Mouse (Mus musculus) mouse trophoblast stem cell (cell line): ENCODE measurements around the gene Gm21992.

ENCODE experiments used
- in situ Hi-C, 2 experiments: fragments of 300-500 bp; cut with MseI, MboI; formaldehyde crosslinking; loops; 2 replicates in 1 of 2; 3 replicates in 1 of 2; pipeline ENCODE4 v1.15.1; 2025

Gene Gm21992

DNA sequence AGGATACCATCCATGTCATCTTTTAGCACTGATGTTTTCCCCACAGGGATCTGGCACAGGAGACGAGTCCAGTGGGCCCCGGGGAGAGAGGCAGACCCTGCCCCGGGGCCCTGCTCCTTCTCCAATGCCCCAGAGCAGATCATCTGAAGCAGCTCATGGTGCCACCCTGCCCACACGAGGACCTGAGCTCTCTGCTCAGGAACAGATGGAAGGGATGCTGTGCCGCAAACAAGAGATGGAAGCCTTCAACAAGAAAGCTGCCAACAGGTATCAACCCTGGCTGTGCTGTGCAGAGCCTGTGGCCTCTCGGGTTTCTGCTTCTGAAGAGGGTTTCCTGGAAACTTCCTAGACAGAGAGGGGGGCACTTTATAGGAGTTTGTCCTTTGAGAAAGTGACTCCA, 61.4 kb downstream of the Gm21992 start:
- in situ Hi-C loops = no loop called here

DNA sequence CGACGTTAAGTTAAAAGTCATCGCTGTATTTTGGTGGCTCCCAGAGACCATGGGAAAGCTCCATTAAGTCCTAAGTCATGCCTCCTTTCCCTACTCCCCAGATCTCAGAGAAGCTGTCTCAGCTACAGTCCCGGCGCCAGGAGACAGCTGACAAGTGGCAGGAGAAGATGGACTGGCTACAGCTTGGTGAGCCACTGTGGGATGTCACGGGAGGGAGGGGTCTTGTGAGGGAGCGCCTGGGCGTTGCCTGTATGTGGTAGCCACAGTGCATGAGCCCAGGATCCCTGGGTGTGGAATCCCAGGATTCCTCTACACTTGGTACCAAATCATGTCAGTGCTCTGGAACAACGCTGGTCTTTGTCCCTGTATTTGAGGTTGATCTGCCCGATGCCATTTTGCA, 62.9 kb downstream of the Gm21992 start:
- in situ Hi-C loops = no loop called here

DNA sequence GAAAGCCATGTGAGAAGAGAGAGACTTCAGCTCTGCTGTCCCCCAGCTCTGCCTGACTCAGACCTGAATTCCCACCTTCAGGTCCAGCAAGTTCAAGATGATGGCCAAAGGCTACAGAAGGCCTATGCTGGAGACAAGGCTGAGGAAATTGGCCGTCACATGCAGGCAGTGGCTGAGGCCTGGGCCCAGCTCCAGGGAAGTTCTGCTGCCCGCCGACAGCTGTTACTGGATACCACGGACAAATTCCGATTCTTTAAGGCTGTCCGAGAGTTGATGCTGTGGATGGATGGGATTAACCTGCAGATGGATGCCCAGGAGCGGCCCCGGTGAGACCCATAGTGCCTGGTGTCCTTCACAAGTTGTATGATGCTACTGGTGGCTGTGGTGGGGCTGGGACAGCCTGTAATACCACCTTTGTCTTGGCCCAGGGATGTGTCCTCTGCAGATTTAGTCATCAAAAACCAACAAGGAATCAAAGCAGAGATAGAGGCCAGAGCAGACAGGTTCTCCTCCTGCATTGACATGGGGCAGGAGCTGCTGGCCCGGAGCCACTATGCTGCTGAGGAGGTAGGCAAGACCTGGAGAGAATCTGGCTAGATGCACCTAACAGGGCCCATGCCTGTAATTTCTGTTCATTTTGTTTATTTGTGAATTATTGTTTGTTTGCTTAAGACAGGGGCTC, 63.6 kb downstream of the Gm21992 start:
- in situ Hi-C loops = no loop called here

DNA sequence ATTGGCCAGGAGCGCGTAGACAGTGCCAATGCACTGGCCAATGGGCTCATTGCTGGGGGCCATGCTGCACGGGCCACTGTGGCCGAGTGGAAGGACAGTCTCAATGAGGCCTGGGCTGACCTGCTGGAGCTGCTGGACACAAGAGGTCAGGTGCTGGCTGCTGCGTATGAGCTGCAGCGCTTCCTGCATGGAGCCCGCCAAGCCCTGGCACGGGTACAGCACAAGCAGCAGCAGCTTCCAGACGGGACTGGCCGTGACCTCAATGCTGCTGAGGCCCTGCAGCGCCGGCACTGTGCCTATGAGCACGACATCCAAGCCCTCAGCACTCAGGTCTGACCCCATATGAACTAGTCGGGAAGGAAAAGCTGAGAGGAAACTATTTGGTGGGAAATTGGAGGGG, 64.8 kb downstream of the Gm21992 start:
- in situ Hi-C loops = no loop called here

DNA sequence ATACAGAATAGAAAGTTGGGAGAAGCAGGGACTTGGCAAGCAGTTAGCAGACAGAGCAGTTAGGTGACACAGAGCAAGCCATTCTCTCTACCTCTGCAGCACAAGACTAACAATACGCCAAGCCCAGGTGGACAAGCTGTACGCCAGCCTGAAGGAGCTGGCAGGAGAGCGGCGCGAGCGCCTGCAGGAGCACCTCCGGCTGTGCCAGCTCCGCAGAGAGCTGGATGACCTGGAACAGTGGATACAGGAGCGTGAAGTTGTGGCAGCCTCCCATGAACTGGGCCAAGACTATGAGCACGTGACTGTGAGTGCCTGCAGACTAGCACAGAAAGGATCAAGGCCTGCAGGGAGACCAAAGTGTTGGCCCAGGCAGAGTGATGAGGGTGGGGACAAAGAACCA, 65.7 kb downstream of the Gm21992 start:
- in situ Hi-C loops = no loop called here

DNA sequence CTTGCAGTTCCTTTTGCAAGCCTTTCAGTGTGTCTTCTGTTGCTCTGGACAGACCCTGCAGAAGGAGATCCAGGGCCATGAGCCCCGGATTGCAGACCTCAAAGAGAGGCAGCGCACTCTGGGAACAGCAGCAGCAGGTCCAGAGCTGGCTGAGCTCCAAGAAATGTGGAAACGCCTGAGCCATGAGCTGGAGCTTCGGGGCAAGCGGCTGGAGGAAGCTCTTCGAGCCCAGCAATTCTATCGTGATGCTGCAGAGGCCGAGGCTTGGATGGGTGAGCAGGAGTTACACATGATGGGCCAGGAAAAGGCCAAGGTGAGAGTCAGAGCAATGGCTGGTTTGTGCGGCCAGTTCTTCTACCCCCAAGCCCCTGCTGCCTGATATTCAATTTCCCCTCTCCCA, 66.4 kb downstream of the Gm21992 start:
- in situ Hi-C loops = no loop called here

DNA sequence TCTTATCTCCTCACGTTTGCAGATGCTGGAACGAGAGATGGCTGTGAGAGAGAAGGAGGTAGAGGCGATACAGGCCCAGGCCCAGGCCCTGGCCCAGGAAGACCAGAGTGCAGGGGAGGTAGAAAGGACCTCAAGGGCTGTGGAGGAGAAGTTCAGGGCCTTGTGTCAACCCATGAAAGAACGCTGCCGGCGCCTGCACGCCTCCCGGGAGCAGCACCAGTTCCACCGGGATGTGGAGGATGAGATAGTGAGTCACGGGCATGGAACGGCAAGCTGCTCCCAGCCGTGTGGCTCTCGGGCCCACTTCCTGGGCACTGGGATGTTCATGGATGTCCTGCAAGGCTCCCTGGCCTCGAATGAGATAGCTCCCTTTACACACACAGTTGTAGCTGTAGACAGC, 67.4 kb downstream of the Gm21992 start:
- in situ Hi-C loops = loop anchor here in 1 of 2 experiments (5.0 kb wide), 1 partner anchor 102 kb away; no protein-coding TSS in a partner anchor

DNA sequence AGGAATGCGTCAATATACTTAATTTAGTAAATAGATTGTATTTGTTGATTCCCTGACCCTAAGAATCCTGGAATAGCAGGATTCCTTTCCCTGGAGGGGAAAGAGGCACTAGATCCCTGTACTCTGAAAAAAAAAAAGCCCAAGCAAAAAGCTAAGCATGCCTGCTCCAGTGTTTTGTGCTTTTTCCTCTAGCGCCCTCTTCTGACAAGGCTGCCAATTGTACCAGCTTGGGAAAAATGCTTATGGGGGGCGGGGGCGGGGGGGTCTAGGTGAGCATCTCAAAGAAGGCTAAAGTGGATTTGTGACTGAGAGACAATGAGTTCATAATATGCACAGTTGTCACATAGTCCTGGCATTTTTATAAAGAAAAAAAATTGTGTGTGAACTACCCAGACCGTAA, 67.9 kb downstream of the Gm21992 start:
- in situ Hi-C loops = loop anchor here in 1 of 2 experiments (5.0 kb wide), 1 partner anchor 101 kb away; no protein-coding TSS in a partner anchor

DNA sequence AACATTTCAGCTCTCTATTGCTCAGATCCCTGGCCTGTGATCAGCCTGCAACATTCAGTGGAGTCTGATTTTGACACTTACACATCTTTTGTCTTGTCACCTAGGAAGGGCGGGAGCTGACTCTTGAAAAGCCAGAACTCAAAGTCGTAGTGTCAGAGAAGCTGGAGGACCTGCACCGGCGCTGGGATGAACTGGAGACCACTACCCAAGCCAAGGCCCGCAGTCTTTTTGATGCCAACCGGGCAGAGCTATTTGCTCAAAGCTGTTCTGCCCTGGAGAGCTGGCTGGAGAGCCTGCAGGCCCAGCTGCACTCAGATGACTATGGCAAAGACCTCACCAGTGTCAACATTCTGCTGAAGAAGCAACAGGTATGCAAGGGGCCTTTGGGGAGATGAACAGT, 69.2 kb downstream of the Gm21992 start:
- in situ Hi-C loops = loop anchor here in 1 of 2 experiments (5.0 kb wide), 1 partner anchor 100 kb away; no protein-coding TSS in a partner anchor

DNA sequence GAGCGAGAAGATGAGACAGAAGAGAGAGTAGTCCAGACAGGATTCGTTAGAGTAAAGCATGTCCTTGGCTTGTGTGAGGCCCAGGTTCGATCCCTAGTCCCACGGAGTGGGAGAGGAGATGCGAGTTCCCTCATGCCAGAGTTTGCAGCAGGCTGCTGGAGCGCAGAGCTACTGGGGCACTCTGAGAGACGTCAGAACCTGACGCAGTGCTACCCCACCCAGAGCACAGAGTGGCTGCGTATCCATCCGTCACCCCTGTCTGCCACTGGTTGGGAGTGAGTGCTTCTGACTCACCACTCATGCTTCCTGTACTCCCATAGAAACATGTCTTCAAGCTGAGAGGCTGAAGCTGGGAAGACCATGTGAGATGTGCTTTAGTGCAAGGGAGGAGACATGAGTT, 69.9 kb downstream of the Gm21992 start:
- in situ Hi-C loops = loop anchor here in 1 of 2 experiments (5.0 kb wide), 1 partner anchor 99 kb away; no protein-coding TSS in a partner anchor

DNA sequence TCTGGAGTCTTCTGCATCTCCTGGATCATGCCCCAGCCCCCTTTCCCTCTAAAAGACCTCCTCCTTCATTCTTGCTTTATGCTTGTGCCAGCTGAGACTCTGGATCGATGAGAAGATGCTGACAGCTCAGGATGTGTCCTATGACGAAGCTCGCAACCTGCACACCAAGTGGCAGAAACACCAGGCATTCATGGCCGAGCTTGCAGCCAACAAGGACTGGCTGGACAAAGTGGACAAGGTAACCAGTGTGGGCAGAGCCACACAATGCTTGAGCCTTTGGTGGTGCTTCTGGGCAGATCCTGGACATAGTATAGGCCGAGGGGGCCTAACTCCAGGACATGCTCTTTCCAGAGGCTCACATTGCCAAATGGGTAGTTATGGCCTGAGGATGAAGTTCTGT, 71.7 kb downstream of the Gm21992 start:
- in situ Hi-C loops = loop anchor here (5.0 kb wide), 1 partner anchor 97 kb away; no protein-coding TSS in a partner anchor

DNA sequence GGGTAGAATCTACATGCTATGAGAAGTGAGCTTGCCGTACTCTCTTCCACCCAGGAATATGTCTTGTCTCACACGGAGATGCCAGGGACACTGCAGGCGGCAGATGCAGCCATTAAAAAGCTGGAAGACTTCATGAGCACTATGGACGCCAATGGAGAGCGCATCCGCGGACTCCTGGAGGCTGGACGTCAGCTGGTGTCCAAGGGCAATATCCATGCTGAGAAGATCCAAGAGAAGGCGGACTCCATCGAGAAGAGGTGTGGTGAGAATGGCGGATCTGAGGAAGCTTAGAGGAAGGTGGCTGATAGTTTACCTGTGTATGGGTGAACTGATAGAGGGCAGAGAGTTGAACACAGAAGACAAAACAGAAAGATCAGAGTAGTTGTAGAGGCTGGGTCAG, 72.4 kb downstream of the Gm21992 start:
- in situ Hi-C loops = loop anchor here in 1 of 2 experiments (5.0 kb wide), 1 partner anchor 97 kb away; no protein-coding TSS in a partner anchor

DNA sequence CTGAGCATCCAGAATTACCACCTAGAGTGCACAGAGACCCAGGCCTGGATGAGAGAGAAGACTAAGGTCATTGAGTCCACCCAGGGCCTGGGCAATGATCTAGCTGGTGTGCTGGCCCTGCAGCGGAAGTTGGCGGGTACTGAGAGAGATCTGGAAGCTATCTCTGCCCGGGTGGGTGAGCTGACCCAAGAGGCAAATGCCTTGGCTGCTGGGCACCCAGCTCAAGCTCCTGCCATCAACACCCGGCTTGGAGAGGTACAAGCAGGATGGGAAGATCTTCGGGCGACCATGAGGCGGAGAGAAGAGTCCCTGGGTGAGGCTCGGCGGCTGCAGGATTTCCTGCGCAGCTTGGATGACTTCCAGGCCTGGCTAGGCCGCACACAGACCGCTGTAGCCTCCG, 73.5 kb downstream of the Gm21992 start:
- in situ Hi-C loops = loop anchor here in 1 of 2 experiments (5.0 kb wide), 1 partner anchor 96 kb away; no protein-coding TSS in a partner anchor

DNA sequence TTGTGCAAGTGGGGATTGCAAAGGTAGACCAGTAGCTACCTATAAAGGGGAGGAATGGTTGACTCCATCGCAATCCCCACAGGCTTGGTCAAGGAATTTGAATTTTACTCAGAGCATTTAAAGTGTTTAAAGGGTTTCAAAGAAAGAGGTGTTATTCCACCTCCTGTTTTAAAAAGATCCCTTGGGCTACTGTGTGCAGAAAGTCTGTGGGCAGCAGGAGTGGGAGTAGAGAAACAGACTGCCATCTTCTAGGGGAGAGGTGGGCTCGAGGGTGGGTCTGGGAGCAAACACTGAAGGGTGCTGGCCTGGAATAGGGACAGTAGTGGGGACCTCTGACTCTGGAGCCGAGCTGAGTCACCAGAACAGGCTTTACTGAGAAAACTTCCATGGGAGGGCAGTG, 78.4 kb downstream of the Gm21992 start:
- in situ Hi-C loops = no loop called here

DNA sequence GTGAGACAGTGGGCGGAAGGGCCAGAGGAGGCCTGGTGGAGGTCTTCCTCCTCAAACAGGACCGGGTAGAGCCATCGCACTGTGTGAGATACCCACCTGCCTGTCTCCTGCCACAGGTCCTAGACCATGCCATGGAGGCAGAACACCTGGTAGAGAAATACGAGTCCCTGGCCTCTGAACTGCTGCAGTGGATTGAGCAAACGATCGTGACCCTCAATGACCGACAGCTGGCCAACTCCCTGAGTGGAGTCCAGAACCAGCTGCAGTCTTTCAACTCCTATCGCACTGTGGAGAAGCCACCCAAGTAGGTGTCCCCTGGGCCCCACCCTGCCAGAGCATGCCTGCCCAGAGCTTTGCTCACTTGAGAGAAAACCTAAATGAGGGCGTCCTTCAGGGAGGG, 82.2 kb downstream of the Gm21992 start:
- in situ Hi-C loops = no loop called here

DNA sequence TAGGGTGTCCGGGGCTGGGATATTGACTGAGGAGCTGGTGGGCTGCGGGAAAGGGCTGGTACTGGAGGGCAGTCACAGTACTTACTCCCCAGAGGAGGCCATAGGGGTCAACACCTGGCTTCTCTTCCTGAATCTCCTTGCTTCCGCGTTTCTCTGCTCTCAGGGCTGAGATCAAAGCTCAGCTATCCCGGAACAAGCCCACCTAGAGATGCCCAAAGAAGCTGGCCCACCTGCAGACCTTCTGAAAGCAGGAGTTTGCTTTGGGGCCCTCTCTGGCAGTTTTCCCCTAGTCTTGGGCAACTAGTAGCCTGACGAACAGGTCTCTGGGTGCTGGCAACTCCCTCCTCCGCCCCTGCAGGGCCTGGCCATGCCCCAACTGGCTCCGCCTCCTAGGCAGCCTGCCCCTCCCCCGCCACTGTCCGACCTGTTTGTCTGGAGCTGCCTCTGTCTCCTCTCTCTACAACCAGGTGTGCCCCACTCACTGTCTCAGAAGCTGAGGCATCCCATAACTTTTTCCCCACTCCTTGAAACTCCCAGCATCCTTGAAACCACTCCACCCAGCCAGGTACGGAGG, 90.7 kb downstream of the Gm21992 start:
- in situ Hi-C loops = no loop called here

DNA sequence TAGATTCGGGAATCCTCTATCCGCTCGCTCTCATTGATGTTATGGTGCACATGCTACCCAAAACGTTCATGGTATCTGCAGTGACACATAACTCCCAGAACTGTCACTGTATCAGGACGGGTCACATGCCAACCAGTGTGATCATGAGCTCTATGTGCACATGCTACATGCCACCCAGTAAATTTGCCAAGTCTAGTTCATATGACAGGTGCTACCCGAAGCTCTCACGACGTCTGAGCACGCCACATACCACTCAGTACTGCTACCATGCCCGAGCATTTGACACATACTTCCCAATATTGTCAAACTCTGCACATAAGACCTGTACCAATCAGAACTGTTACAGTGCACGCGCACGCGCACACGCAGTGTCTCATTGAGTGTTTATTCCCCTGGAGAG, 91.3 kb downstream of the Gm21992 start:
- in situ Hi-C loops = no loop called here

DNA sequence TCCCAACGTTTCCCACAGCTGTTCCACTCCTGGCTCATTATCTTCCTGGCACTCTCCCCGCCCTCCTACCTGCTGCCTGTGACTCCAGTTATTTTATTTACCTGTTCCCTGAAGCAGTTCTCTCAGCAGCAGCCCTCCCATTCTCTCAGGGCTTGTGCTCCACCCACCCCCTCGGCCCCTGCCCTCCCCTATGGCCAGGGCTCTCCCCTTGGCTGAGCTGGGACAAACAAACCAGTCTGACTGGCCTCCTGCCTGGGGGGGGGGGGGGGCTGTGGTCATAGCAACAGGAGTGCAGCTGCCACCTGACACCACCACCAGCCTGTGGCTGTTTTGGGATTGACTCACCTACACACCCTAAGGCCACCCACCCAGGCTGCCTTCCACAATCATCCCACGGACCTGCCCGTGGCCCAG, 92.1 kb downstream of the Gm21992 start:
- in situ Hi-C loops = no loop called here

DNA sequence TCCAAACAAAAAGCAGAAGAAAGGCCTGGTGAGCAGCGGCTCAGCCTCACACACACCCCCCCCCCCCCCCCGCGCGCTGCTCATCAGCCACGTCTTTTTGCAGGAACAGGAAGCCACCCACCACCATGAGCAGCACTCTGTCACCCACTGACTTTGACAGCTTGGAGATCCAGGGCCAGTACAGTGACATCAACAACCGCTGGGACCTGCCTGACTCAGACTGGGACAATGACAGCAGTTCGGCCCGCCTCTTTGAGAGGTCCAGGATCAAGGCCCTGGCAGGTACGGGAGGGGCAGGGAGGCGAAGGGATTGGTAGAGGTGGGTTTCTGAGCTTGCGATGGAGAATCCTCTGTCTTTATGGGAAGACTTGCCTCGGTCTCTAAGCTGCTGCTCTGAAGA, 92.7 kb downstream of the Gm21992 start:
- in situ Hi-C loops = no loop called here

DNA sequence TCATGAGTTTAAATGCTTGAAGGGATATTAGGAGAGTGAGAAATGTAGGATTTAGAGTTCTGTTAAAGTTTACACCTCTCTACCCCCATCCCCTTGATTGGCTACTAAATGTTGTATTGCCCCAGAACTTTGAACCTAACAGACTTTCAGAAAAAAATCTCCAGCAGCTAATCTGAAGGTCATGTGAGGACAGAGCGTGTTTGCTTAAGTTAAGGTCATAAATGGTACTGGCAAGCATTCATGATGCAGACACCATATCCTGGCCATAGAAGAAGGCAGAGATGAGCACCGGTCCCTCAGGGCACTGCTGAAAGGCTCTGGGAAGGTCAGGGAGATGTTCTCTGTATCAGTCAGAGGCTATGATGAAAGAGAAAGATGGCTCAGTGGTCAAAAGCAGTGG, 94.1 kb downstream of the Gm21992 start:
- in situ Hi-C loops = no loop called here

DNA sequence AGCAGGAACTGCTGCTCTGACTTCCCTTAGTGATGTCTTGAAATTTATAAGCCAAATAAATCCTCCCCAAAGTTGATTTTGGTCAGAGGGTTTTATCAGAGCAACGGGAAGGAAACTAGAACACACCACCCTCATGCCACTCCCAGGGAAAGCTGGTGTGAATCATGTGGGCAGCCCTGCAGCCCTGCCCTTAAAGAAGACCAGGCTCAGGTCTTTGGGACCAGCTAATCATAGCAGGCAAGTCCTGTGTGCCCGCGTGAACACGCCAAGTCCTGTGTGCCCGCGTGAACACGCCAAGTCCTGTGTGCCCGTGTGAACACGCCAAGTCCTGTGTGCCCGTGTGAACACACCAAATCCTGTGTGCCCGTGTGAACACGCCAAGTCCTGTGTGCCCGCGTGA, 94.7 kb downstream of the Gm21992 start:
- in situ Hi-C loops = no loop called here

DNA sequence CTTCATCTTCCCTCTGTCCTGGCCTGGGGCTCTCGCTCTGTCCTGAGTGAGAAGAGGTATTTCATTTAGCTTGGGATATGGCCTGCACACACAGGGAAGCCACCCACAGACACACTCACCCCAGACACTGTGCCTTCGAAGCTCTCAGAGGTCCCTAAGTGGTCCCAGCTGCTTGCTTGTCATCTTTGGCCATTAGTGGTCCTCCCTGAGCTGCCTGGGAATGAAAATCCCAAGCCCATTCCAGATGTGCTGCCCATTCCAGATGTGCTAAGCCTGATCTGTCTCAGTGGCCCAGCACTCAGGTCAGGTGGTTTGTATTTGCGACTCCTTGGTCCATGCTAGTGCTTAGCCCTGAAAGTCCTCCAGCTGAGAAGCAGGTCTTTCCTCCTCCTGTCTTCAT, 97.5 kb downstream of the Gm21992 start:
- in situ Hi-C loops = no loop called here
